Mouse (Mus musculus) olfactory bulb, adult 2 months (tissue): ENCODE measurements around the gene Sim1.

Experiments
- CTCF ChIP-seq: fragments of 200-500 bp; IDR thresholded peaks from 2 replicates; pipeline ENCODE4 v1.5.1; 2012; ENCODE audit warnings: low read depth, mild to moderate bottlenecking, low read length, moderate library complexity; ENCODE audit not compliant: insufficient read depth
- POLR2A ChIP-seq: fragments of 200-500 bp; IDR thresholded peaks from 2 replicates; pipeline ENCODE4 v1.6.1; 2012; ENCODE audit warnings: mild to moderate bottlenecking, low read depth, low read length, moderate library complexity; ENCODE audit not compliant: insufficient read depth

DNA sequence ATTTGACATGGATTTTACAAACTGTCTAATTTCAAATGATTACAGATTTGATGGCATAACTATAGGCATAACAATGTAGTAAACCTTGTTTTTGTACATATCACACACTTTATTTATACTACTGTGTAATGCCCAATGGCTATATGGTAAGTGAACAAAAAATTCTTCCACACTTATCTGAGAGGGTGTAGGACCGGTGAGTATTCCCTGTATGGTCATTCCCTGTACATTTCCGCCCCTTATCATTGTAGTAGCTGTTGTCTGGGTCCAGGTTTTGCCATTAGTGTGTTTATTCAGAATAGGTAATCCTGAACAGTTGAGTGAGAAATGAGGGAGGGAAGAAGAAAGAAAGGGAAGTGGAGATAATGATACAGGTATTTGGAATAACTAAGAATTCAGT, 4.1 kb downstream of the Sim1 start:
- no peak for TF ChIP-seq POLR2A
- TF ChIP-seq CTCF: no peak
